Mouse (Mus musculus) CH12.LX (cell line): Measurements from ENCODE around the gene Cacna2d1. TPM values are rescaled to one million over a fixed set of nuclear protein-coding genes. Genes with fewer than 3 reads are reported as not detected.

Experiments used
- DNase-seq: peaks from one replicate; pipeline ENCODE4 v3.0.0-alpha.2; 2013; ENCODE audit errors: extremely low read depth
- H3K27ac ChIP-seq: 2 replicates; pipeline ENCODE4 v1.5.1; 2012; ENCODE audit warnings: low read depth, mild to moderate bottlenecking, control low read depth, moderate library complexity; ENCODE audit not compliant: insufficient read depth
- H3K27me3 ChIP-seq: replicated peaks from 2 replicates; pipeline ENCODE3; 2012; ENCODE audit warnings: inconsistent platforms
- H3K36me3 ChIP-seq, 2 experiments: replicated peaks in 1 of 2; 2 replicates each; pipeline versions ENCODE3 to v1.6.1; 2012; ENCODE audit warnings: inconsistent platforms in 1 of 2, low read length in 1 of 2, mild to moderate bottlenecking in 1 of 2, mixed read lengths in 1 of 2, moderate library complexity in 1 of 2; ENCODE audit not compliant: control insufficient read depth in 1 of 2, insufficient read depth in 1 of 2
- H3K4me1 ChIP-seq, 2 experiments: 2 replicates each; pipeline ENCODE4 v1.6.1; 2012; ENCODE audit warnings: inconsistent platforms in 1 of 2, moderate library complexity in 1 of 2; ENCODE audit not compliant: insufficient read depth in 2 of 2, control insufficient read depth in 1 of 2
- H3K4me2 ChIP-seq: 2 replicates; pipeline ENCODE4 v1.6.1; 2012; ENCODE audit warnings: low read depth, mild to moderate bottlenecking, control low read depth; ENCODE audit not compliant: poor library complexity, insufficient read depth, severe bottlenecking
- H3K4me3 ChIP-seq, 3 experiments: fragments of 150-350 bp in 1 of 3; sonication (generic) in 1 of 3; replicated peaks in 1 of 3; 2 replicates each; pipeline versions ENCODE3 to v1.5.1; 2011 to 2012; ENCODE audit warnings: low read depth in 2 of 3, low read length in 2 of 3, mild to moderate bottlenecking in 2 of 3, moderate library complexity in 2 of 3, control low read depth in 1 of 3, improper control_type of control experiment in 1 of 3, inconsistent platforms in 1 of 3, mixed read lengths in 1 of 3; ENCODE audit not compliant: poor library complexity in 1 of 3
- H3K79me2 ChIP-seq: replicated peaks from 2 replicates; pipeline ENCODE4 v1.6.1; 2012; ENCODE audit warnings: mild to moderate bottlenecking, moderate library complexity; ENCODE audit not compliant: control insufficient read depth, poor library complexity, insufficient read depth, severe bottlenecking; ENCODE audit errors: extremely low read depth
- H3K9ac ChIP-seq: 2 replicates; pipeline ENCODE4 v1.6.1; 2012; ENCODE audit warnings: low read depth, mild to moderate bottlenecking, control low read depth, moderate library complexity; ENCODE audit not compliant: insufficient read depth
- H3K9me3 ChIP-seq: replicated peaks from 2 replicates; pipeline ENCODE3; 2012; ENCODE audit warnings: low read length, inconsistent platforms, mixed read lengths
- BHLHE40 ChIP-seq: IDR thresholded peaks from 2 replicates; pipeline ENCODE4 v1.6.1; 2011; ENCODE audit warnings: mild to moderate bottlenecking, low read depth, low read length, improper control_type of control experiment
- CHD1 ChIP-seq: IDR thresholded peaks from 2 replicates; pipeline ENCODE4 v1.6.1; 2012; ENCODE audit warnings: low read depth, low read length, improper control_type of control experiment, inconsistent platforms
- CHD2 ChIP-seq: IDR thresholded peaks from 2 replicates; pipeline ENCODE4 v1.6.1; 2011; ENCODE audit warnings: low read length, improper control_type of control experiment
- CTCF ChIP-seq, 2 experiments: IDR thresholded peaks in 1 of 2; conservative IDR thresholded peaks in 1 of 2; 2 replicates each; pipeline ENCODE4 v1.5.1; 2011 to 2012; ENCODE audit warnings: low read depth in 2 of 2, low read length in 2 of 2, improper control_type of control experiment in 1 of 2, inconsistent platforms in 1 of 2, mild to moderate bottlenecking in 1 of 2, moderate library complexity in 1 of 2
- E2F4 ChIP-seq: IDR thresholded peaks from 2 replicates; pipeline ENCODE4 v1.6.1; 2011; ENCODE audit warnings: low read depth, low read length, improper control_type of control experiment; ENCODE audit not compliant: insufficient replicate concordance
- ELF1 ChIP-seq: IDR thresholded peaks from 2 replicates; pipeline ENCODE4 v1.6.1; 2014; ENCODE audit warnings: low read depth, mild to moderate bottlenecking, inconsistent platforms, low read length, improper control_type of control experiment
- HCFC1 ChIP-seq: IDR thresholded peaks from 2 replicates; pipeline ENCODE4 v1.6.1; 2012; ENCODE audit warnings: low read depth, mild to moderate bottlenecking, inconsistent platforms, low read length, improper control_type of control experiment
- IRF4 ChIP-seq: IDR thresholded peaks from 2 replicates; pipeline ENCODE4 v1.6.1; 2014; ENCODE audit warnings: low read depth, mild to moderate bottlenecking, inconsistent platforms, low read length, improper control_type of control experiment
- JUN ChIP-seq: IDR thresholded peaks from 2 replicates; pipeline ENCODE4 v1.6.1; 2011; ENCODE audit warnings: low read depth, mild to moderate bottlenecking, low read length, improper control_type of control experiment, moderate library complexity; ENCODE audit not compliant: insufficient read depth
- JUND ChIP-seq: conservative IDR thresholded peaks from 2 replicates; pipeline ENCODE4 v1.6.1; 2011; ENCODE audit warnings: low read depth, low read length, improper control_type of control experiment
- KAT2A ChIP-seq: IDR thresholded peaks from 2 replicates; pipeline ENCODE4 v1.6.1; 2012; ENCODE audit warnings: low read length, improper control_type of control experiment, inconsistent platforms; ENCODE audit not compliant: insufficient replicate concordance
- MAZ ChIP-seq: IDR thresholded peaks from 2 replicates; pipeline ENCODE4 v1.6.1; 2012; ENCODE audit warnings: low read depth, mild to moderate bottlenecking, inconsistent platforms, low read length, improper control_type of control experiment, moderate library complexity
- MXI1 ChIP-seq: IDR thresholded peaks from 2 replicates; pipeline ENCODE4 v1.6.1; 2011; ENCODE audit warnings: mild to moderate bottlenecking, low read depth, low read length, improper control_type of control experiment
- NRF1 ChIP-seq: IDR thresholded peaks from 2 replicates; pipeline ENCODE4 v1.6.1; 2014; ENCODE audit warnings: low read depth, mild to moderate bottlenecking, inconsistent platforms, low read length, improper control_type of control experiment, moderate library complexity
- PAX5 ChIP-seq: IDR thresholded peaks from 2 replicates; pipeline ENCODE4 v1.6.1; 2012; ENCODE audit warnings: low read length, inconsistent platforms, mixed read lengths
- POLR2A ChIP-seq: IDR thresholded peaks from 2 replicates; pipeline ENCODE4 v1.6.1; 2011; ENCODE audit warnings: low read depth, mild to moderate bottlenecking, improper control_type of control experiment, low read length
- POLR2AphosphoS2 ChIP-seq: IDR thresholded peaks from 2 replicates; pipeline ENCODE4 v1.6.1; 2011; ENCODE audit warnings: low read depth, low read length, improper control_type of control experiment
- RAD21 ChIP-seq: IDR thresholded peaks from 2 replicates; pipeline ENCODE4 v1.6.1; 2011; ENCODE audit warnings: low read depth, mild to moderate bottlenecking, low read length, improper control_type of control experiment, moderate library complexity
- SIN3A ChIP-seq: IDR thresholded peaks from 2 replicates; pipeline ENCODE4 v1.6.1; 2012; ENCODE audit warnings: low read length, improper control_type of control experiment, inconsistent platforms
- SMC3 ChIP-seq: IDR thresholded peaks from 2 replicates; pipeline ENCODE4 v1.6.1; 2011; ENCODE audit warnings: low read depth, low read length, improper control_type of control experiment
- TCF12 ChIP-seq: IDR thresholded peaks from 2 replicates; pipeline ENCODE4 v1.6.1; 2014; ENCODE audit warnings: low read depth, mild to moderate bottlenecking, inconsistent platforms, low read length, improper control_type of control experiment
- UBTF ChIP-seq: IDR thresholded peaks from 2 replicates; pipeline ENCODE4 v1.6.1; 2012; ENCODE audit warnings: low read depth, mild to moderate bottlenecking, inconsistent platforms, low read length, improper control_type of control experiment, moderate library complexity
- USF1 ChIP-seq: IDR thresholded peaks from 2 replicates; pipeline ENCODE4 v1.6.1; 2014; ENCODE audit warnings: low read depth, mild to moderate bottlenecking, inconsistent platforms, low read length, improper control_type of control experiment
- ZC3H11A ChIP-seq: IDR thresholded peaks from 2 replicates; pipeline ENCODE4 v1.6.1; 2012; ENCODE audit warnings: low read depth, mild to moderate bottlenecking, inconsistent platforms, low read length, improper control_type of control experiment
- ZMIZ1 ChIP-seq: IDR thresholded peaks from 2 replicates; pipeline ENCODE4 v1.6.1; 2012; ENCODE audit warnings: low read depth, mild to moderate bottlenecking, inconsistent platforms, low read length, improper control_type of control experiment
- ZNF384 ChIP-seq: IDR thresholded peaks from 2 replicates; pipeline ENCODE4 v1.6.1; 2012; ENCODE audit warnings: low read depth, low read length, improper control_type of control experiment, inconsistent platforms
- dilution Hi-C: fragments of 300-500 bp; cut with MboI; formaldehyde crosslinking; loops from 2 replicates; pipeline ENCODE4 v1.14.3; 2020; ENCODE audit warnings: low sequenced_read_pairs; ENCODE audit not compliant: extremely low pct_unique_long_range_greater_than_20kb, extremely low pct_ligation_motif_present
- in situ Hi-C: fragments of 300-500 bp; cut with MboI; formaldehyde crosslinking; loops from 3 replicates; pipeline ENCODE4 v1.14.3; 2019; ENCODE audit warnings: low sequenced_read_pairs, low pct_ligation_motif_present, low pct_unique_long_range_greater_than_20kb, mixed read lengths
- polyA plus RNA-seq: library from polyadenylated mRNA; unstranded; fragments of >175 nt; gene quantifications from 2 replicates; pipeline ENCODE4 v1.2.1, GENCODE M21; 2012; ENCODE audit warnings: low read depth; ENCODE audit not compliant: insufficient read length
- total RNA-seq, 2 experiments: library from RNA; depleted of rRNA; stranded (reverse); fragments of 300-350 nt in 1 of 2; fragments of >200 nt in 1 of 2; gene quantifications; 2 replicates each; pipeline ENCODE4 v1.2.3; 2012 to 2014

Cacna2d1 gene
- total and polyA plus RNA-seq, 3 experiments = 0.13 to 1.3 (median 0.28) TPM

- H3K4me3 ChIP-seq = no peak overlapping the region
- no peak overlapping the region for H3K27ac ChIP-seq
- H3K4me2 ChIP-seq = no peak overlapping the region
- in situ Hi-C loops = no loop called here
- no peaks in the 10 kb centered on the region for H3K36me3 ChIP-seq
- H3K79me2 ChIP-seq = no peaks in the 10 kb centered on the region
- TF ChIP-seq E2F4 = no peak
- TF ChIP-seq POLR2AphosphoS2 = no peak
- TF ChIP-seq ELF1 = no peak
- no peak for TF ChIP-seq MAZ
- TF ChIP-seq RAD21 = no peak
- TF ChIP-seq SMC3 = no peak
- no peak for TF ChIP-seq CHD2
- no peak for TF ChIP-seq SIN3A
- TF ChIP-seq KAT2A = no peak
- TF ChIP-seq MXI1 = no peak
- TF ChIP-seq PAX5 = no peak
- TF ChIP-seq JUN = no peak
- no peak for TF ChIP-seq HCFC1
- no peak for TF ChIP-seq ZMIZ1
- no peak for TF ChIP-seq CHD1
- no peak for TF ChIP-seq ZC3H11A
- no peak for TF ChIP-seq BHLHE40
- TF ChIP-seq POLR2A = no peak
- TF ChIP-seq, all 38 proteins: peak for 0
- Histone ChIP-seq H3K4me1 (no peaks in the 10 kb centered on the region), H3K9me3 (peaks cover under 1% of the 10 kb centered on the region), H3K9ac (no peak overlapping the region), H3K27me3 (no peaks in the 10 kb centered on the region)
- dilution Hi-C loops = no loop called here
- DNase-seq = no peak
These were observed 152.8 kb downstream of the Cacna2d1 start for GRCm38 (mm10) chr5:16086979-16087902.

- no peak overlapping the region for H3K9ac ChIP-seq
These were observed 153.5 kb downstream of the Cacna2d1 start for GRCm38 (mm10) chr5:16087995-16088394.

More at GRCm38 (mm10) chr5:16087995-16088394, 153.5 kb downstream of the Cacna2d1 start:
- H3K27me3 ChIP-seq = no peaks in the 10 kb centered on the region
- H3K4me3 ChIP-seq = no peak overlapping the region
- H3K9me3 ChIP-seq = no peaks in the 10 kb centered on the region
- no peaks in the 10 kb centered on the region for H3K4me1 ChIP-seq
- dilution Hi-C loops (no loop called here), in situ Hi-C loops (no loop called here)
- no peaks in the 10 kb centered on the region for H3K36me3 ChIP-seq
- no peak overlapping the region for H3K4me2 ChIP-seq
- H3K79me2 ChIP-seq = no peaks in the 10 kb centered on the region
- DNase-seq = no peak
- H3K27ac ChIP-seq = no peak overlapping the region
- TF ChIP-seq JUN = no peak
- TF ChIP-seq UBTF = no peak
- no peak for TF ChIP-seq KAT2A
- TF ChIP-seq ZNF384 = no peak
- TF ChIP-seq JUND = no peak
- TF ChIP-seq CTCF (conservative IDR thresholded peaks at IDR 0.05 in 1 of 2, IDR thresholded peaks at IDR 0.05 in 1 of 2; ENCODE audit: low read depth in 2 of 2, low read length in 2 of 2) = no peak
- no peak for TF ChIP-seq ELF1
- no peak for TF ChIP-seq IRF4
- TF ChIP-seq USF1 = no peak
- no peak for TF ChIP-seq HCFC1
- TF ChIP-seq TCF12 = no peak
- no peak for TF ChIP-seq RAD21
- no peak for TF ChIP-seq POLR2AphosphoS2
- TF ChIP-seq NRF1 = no peak
